Mouse (Mus musculus) urinary bladder, adult 18-20 months (tissue): ENCODE data around the gene Scamp5.
A peak's percentile ranks its signal among the peaks of the same experiment; 100 is the strongest.
"Not testable (repeated sequence)": the region's sequence is repeated elsewhere in the genome, so short reads cannot be mapped to it uniquely, and the experiment has no call there.

Experiments used
- DNase-seq, 2 experiments: peaks; one replicate each; pipeline ENCODE4 v3.0.0; 2022; ENCODE audit warnings: low spot score in 2 of 2, mixed read lengths in 2 of 2

The Scamp5 gene

GRCm38 (mm10) chr9:57452624-57453462 is 15.0 kb downstream of the Scamp5 start:
- DNase-seq: no peak

- DNase-seq: no peak
Observed at GRCm38 (mm10) chr9:57449715-57450114, 18.1 kb downstream of the Scamp5 start.

GRCm38 (mm10) chr9:57440620-57441019 is 27.2 kb downstream of the Scamp5 start:
- no peak for DNase-seq

GRCm38 (mm10) chr9:57439522-57440295 is 28.2 kb downstream of the Scamp5 start, which contains the start of gene Ppcdc:
Gene Ppcdc (minus strand): TSS chr9:57440124.
- DNase-seq: peak; percentile 72 to 90

GRCm38 (mm10) chr9:57439083-57439482 is 28.8 kb downstream of the Scamp5 start:
- DNase-seq: no peak

GRCm38 (mm10) chr9:57437896-57438614 is 29.8 kb downstream of the Scamp5 start:
- DNase-seq: no peak

GRCm38 (mm10) chr9:57436166-57436565 is 31.7 kb downstream of the Scamp5 start:
- DNase-seq: no peak

GRCm38 (mm10) chr9:57434405-57435165 is 33.3 kb downstream of the Scamp5 start:
- no peak for DNase-seq

GRCm38 (mm10) chr9:57433097-57434032 is 34.5 kb downstream of the Scamp5 start:
- DNase-seq: peak; percentile 53 to 83

GRCm38 (mm10) chr9:57432480-57432879 is 35.4 kb downstream of the Scamp5 start:
- no peak for DNase-seq

- no peak for DNase-seq
Observed at GRCm38 (mm10) chr9:57431202-57431601, 36.7 kb downstream of the Scamp5 start.

- no peak for DNase-seq
Observed at GRCm38 (mm10) chr9:57428391-57428790, 39.5 kb downstream of the Scamp5 start.

GRCm38 (mm10) chr9:57427937-57428336 is 39.9 kb downstream of the Scamp5 start:
- DNase-seq: peak in 1 of 2 experiments; percentile 49

- DNase-seq: not testable (repeated sequence)
Observed at GRCm38 (mm10) chr9:57427123-57427522, 40.7 kb downstream of the Scamp5 start.

- no peak for DNase-seq
Observed at GRCm38 (mm10) chr9:57425116-57425515, 42.7 kb downstream of the Scamp5 start.

- DNase-seq: no peak
Observed at GRCm38 (mm10) chr9:57424066-57424465, 43.8 kb downstream of the Scamp5 start.

- no peak for DNase-seq
Observed at GRCm38 (mm10) chr9:57421688-57422111, 46.2 kb downstream of the Scamp5 start.

- peak in 1 of 2 experiments; percentile 79 for DNase-seq
Observed at GRCm38 (mm10) chr9:57421121-57421571, 46.7 kb downstream of the Scamp5 start.

GRCm38 (mm10) chr9:57420321-57421120 is 47.3 kb downstream of the Scamp5 start:
- DNase-seq: peak; percentile 61 to 88
